Mouse (Mus musculus) midbrain, embryonic 10.5 days (tissue): Measurements from ENCODE around the gene Nefh. TPM values are rescaled to one million over a fixed set of nuclear protein-coding genes. Genes with fewer than 3 reads are reported as not detected.
A peak's percentile ranks its signal among the peaks of the same experiment; 100 is the strongest.

ENCODE experiments used
- DNase-seq: peaks from one replicate; pipeline ENCODE4 v3.0.0-alpha.2; 2017; ENCODE audit warnings: low spot score
- H3K27ac ChIP-seq: fragments of 300-500 bp; sonication (generic); replicated peaks from 2 replicates; pipeline ENCODE4 v1.5.1; 2016; ENCODE audit warnings: mild to moderate bottlenecking
- H3K27me3 ChIP-seq: fragments of 300-500 bp; sonication (generic); 2 replicates; pipeline ENCODE4 v1.6.1; 2016; ENCODE audit warnings: low read depth, mild to moderate bottlenecking; ENCODE audit not compliant: poor library complexity, severe bottlenecking
- H3K36me3 ChIP-seq: fragments of 300-500 bp; sonication (generic); 2 replicates; pipeline ENCODE4 v1.6.1; 2016; ENCODE audit warnings: mild to moderate bottlenecking, moderate library complexity
- H3K4me1 ChIP-seq: fragments of 300-500 bp; sonication (generic); 2 replicates; pipeline ENCODE4 v1.6.1; 2016
- H3K4me3 ChIP-seq: fragments of 300-500 bp; sonication (generic); 2 replicates; pipeline ENCODE4 v1.5.1; 2016; ENCODE audit warnings: mild to moderate bottlenecking, moderate library complexity
- H3K9me3 ChIP-seq: fragments of 300-500 bp; sonication (generic); replicated peaks from 2 replicates; pipeline ENCODE4 v1.6.1; 2016; ENCODE audit warnings: mild to moderate bottlenecking
- WGBS: fragments of 180-500 bp; shearing (Covaris S2); methylation state at CpG from one replicate; pipeline ENCODE4 v1.1.7; 2016; 5-methylcytosine and 5-hydroxymethylcytosine counted together
- microRNA-seq: library from miRNA; unstranded; fragments of <30 nt; microRNA quantifications from one replicate; pipeline ENCODE4, GENCODE M21; 2017
- polyA plus RNA-seq: library from polyadenylated mRNA; unstranded; fragments of >200 nt; fragmentation: Nextera tagmentation; extraction: Ambion mirVana; gene quantifications from 2 replicates; pipeline ENCODE4 v1.2.1, GENCODE M21; 2016

The Nefh gene
- polyA plus RNA-seq, 1 experiment from 2014 or later, result 0.23 TPM

DNA sequence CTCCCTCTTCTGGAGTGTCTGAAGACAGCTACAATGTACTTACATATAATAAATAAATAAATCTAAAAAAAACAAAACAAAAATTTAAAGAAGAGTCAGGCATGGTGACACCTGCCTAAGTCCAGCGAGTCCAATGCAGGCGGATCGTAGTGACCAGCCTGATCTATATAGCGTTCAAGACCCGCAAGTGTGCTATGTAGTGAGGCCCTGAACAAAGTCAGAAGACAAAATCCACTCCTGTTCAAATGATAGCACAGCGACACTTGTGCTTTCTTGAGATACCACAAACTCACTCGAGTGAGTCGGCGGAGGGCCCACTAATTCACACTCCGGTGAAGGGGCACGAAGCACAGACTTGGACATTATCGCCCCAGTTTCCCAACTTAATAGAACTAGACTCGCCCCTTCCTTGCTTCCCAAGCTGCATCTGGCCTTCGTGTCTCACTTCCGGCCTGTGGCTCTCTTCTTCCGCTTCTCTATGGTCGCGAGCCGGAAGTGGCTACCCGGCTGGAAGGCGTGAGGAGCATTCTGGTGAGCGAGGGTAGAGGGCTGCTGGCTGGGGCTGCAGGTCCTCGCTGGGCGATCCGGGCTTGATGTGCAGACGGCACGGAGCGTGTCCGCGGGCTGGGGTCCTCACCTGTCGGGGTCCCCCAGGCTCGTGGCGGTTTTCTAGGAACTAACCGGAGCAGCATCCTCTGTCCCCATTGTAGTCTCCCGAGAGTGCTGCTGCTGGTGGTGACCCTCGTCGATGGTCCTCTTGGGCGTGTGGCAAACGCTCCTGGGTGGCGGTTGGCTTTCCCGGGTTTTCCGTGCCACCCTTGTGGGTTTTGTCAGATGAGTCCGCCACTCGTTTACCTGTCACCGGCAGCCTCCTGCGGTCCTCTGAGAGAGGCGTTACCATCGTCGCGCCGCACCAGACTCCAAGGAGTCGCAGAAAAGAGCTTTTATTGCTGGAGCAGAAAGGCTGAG lies 52.7 kb downstream of the Nefh start, which contains the start of gene Thoc5:
Gene Thoc5 (plus strand): TSS at position 473 of the 969 bp plus-strand sequence.
- Histone ChIP-seq H3K9me3 (no peaks in the 10 kb centered on the region), H3K27me3 (no peaks in the 10 kb centered on the region), H3K4me1 (peaks cover 14% of the 10 kb centered on the region), H3K36me3 (peaks cover 68% of the 10 kb centered on the region), H3K4me3 (peak within 1 kb of the TSS; percentile 93), H3K27ac (peak within 1 kb of the TSS; percentile 91)
- 2% methylated on average over 52 of the region's 52 CpGs for WGBS
- peak; percentile 88 for DNase-seq

Small RNA genes within 50 kb of the gene (microRNA-seq; reads per million reads assigned to microRNA genes)
- gene Mir6918, result 0.90 reads per million

Other genes starting within 250 kb of the Nefh start
- gene Uqcr10, start 243.7 kb downstream of the Nefh start, polyA plus RNA-seq, result 639 and 680 TPM in 2 replicates
- gene Zmat5, start 243.4 kb downstream of the Nefh start, polyA plus RNA-seq, result 83.9 and 86.7 TPM in 2 replicates
- 0.11 and 0.22 TPM in 2 replicates for gene Cabp7, start 201.3 kb downstream of the Nefh start, polyA plus RNA-seq
- 55.5 and 65.1 TPM in 2 replicates for gene Nf2, start 98.5 kb downstream of the Nefh start, polyA plus RNA-seq
- 70.8 and 81.2 TPM in 2 replicates for gene Nipsnap1, start 74.1 kb downstream of the Nefh start, polyA plus RNA-seq
- gene Thoc5, start 52.7 kb downstream of the Nefh start, polyA plus RNA-seq, result 54.9 and 57.9 TPM in 2 replicates
- 62.2 and 68.4 TPM in 2 replicates for gene Ap1b1, start 38.8 kb upstream of the Nefh start, polyA plus RNA-seq
- gene Rasl10a, start 110.1 kb upstream of the Nefh start, polyA plus RNA-seq, result 0.44 and 1.2 TPM in 2 replicates
- gene Gas2l1, start 117.3 kb upstream of the Nefh start, polyA plus RNA-seq, result 22.0 and 23.6 TPM in 2 replicates
- 33.0 and 33.6 TPM in 2 replicates for gene Rhbdd3, start 150.9 kb upstream of the Nefh start, polyA plus RNA-seq
- gene Ewsr1, start 151.2 kb upstream of the Nefh start, polyA plus RNA-seq, result 903 and 985 TPM in 2 replicates
- 21.9 and 28.2 TPM in 2 replicates for gene Emid1, start 204.2 kb upstream of the Nefh start, polyA plus RNA-seq